Mouse (Mus musculus) limb, embryonic 14.5 days (tissue): ENCODE data around the gene Adgrl3. TPM values are rescaled to one million over a fixed set of nuclear protein-coding genes. Genes with fewer than 3 reads are reported as not detected.

Experiments used
- ATAC-seq: fragments of 200-750 bp; cut with Nextera tagmentation; 2 replicates; pipeline ENCODE4 v1.8.0; 2017; ENCODE audit warnings: low read depth, moderate number of reproducible peaks, moderate TSS enrichment; ENCODE audit not compliant: low FRiP score
- DNase-seq: peaks from one replicate; pipeline ENCODE4 v3.0.0-alpha.2; 2015; ENCODE audit warnings: low spot score
- H3K27ac ChIP-seq: fragments of 300-500 bp; sonication (generic); replicated peaks from 2 replicates; pipeline ENCODE4 v1.5.1; 2014; ENCODE audit warnings: low read depth, mild to moderate bottlenecking, low read length, moderate library complexity, mixed read lengths
- H3K27me3 ChIP-seq: fragments of 300-500 bp; sonication (generic); 2 replicates; pipeline ENCODE4 v1.6.1; 2014; ENCODE audit warnings: low read length, mixed read lengths; ENCODE audit not compliant: control insufficient read depth, insufficient read depth
- H3K36me3 ChIP-seq: fragments of 300-500 bp; sonication (generic); 2 replicates; pipeline ENCODE4 v1.6.1; 2014; ENCODE audit warnings: mild to moderate bottlenecking, low read length, moderate library complexity, mixed read lengths; ENCODE audit not compliant: control insufficient read depth, insufficient read depth
- H3K4me1 ChIP-seq: fragments of 300-500 bp; sonication (generic); 2 replicates; pipeline ENCODE4 v1.6.1; 2014; ENCODE audit warnings: antibody characterized with exemption, low read length, mixed read lengths; ENCODE audit not compliant: control insufficient read depth, insufficient read depth
- H3K4me2 ChIP-seq: fragments of 300-500 bp; sonication (generic); replicated peaks from 2 replicates; pipeline ENCODE4 v1.6.1; 2014; ENCODE audit warnings: low read depth, mild to moderate bottlenecking, low read length, moderate library complexity; ENCODE audit not compliant: severe bottlenecking
- H3K4me3 ChIP-seq: fragments of 300-500 bp; sonication (generic); replicated peaks from 2 replicates; pipeline ENCODE4 v1.5.1; 2014; ENCODE audit warnings: low read length
- H3K9ac ChIP-seq: fragments of 300-500 bp; sonication (generic); 2 replicates; pipeline ENCODE4 v1.6.1; 2014; ENCODE audit warnings: mild to moderate bottlenecking, low read depth, low read length, moderate library complexity; ENCODE audit not compliant: severe bottlenecking
- H3K9me3 ChIP-seq: fragments of 300-500 bp; sonication (generic); 2 replicates; pipeline ENCODE4 v1.6.1; 2016; ENCODE audit warnings: low read length; ENCODE audit not compliant: control insufficient read depth
- POLR2A ChIP-seq: fragments of 200-500 bp; IDR thresholded peaks from 2 replicates; pipeline ENCODE4 v1.8.0; 2012; ENCODE audit warnings: inconsistent platforms, mild to moderate bottlenecking, moderate library complexity, borderline replicate concordance; ENCODE audit not compliant: insufficient read depth, insufficient read length; ENCODE audit errors: extremely low read depth
- WGBS: fragments of 180-500 bp; shearing (Covaris S2); extraction: QIAGEN DNeasy Blood & Tissue Kit; methylation state at CpG from one replicate; pipeline ENCODE4 v1.1.7; 2014; 5-methylcytosine and 5-hydroxymethylcytosine counted together
- polyA plus RNA-seq, 2 experiments: library from polyadenylated mRNA; depleted of rRNA in 1 of 2; stranded (reverse) in 1 of 2; unstranded in 1 of 2; fragments of >200 nt; fragmentation: Nextera tagmentation in 1 of 2; extraction: Ambion mirVana in 1 of 2; gene quantifications; 2 replicates each; pipeline versions ENCODE4 v1.2.1 to v1.2.3; 2012 to 2014

Adgrl3 gene
- polyA plus RNA-seq, 2 experiments = 37.6 to 41.1 TPM

GRCm38 (mm10) chr5:81155791-81156190, 135.9 kb downstream of the Adgrl3 start:
- Histone ChIP-seq H3K9ac (no peak overlapping the region), H3K4me2 (no peak overlapping the region), H3K27me3 (no peaks in the 10 kb centered on the region), H3K9me3 (no peaks in the 10 kb centered on the region), H3K4me3 (no peak overlapping the region), H3K36me3 (no peaks in the 10 kb centered on the region), H3K4me1 (peaks cover 12% of the 10 kb centered on the region), H3K27ac (no peak overlapping the region)
- no peak for DNase-seq
- no peak for ATAC-seq
- no peak for TF ChIP-seq POLR2A
- WGBS = 62% methylated on average over 12 of the region's 12 CpGs

GRCm38 (mm10) chr5:81156281-81156680, 136.3 kb downstream of the Adgrl3 start:
- Histone ChIP-seq H3K27ac (no peak overlapping the region), H3K27me3 (no peaks in the 10 kb centered on the region), H3K9me3 (no peaks in the 10 kb centered on the region), H3K36me3 (no peaks in the 10 kb centered on the region), H3K4me1 (peaks cover 12% of the 10 kb centered on the region), H3K9ac (no peak overlapping the region), H3K4me3 (no peak overlapping the region), H3K4me2 (no peak overlapping the region)
- no peak for ATAC-seq
- DNase-seq = no peak
- TF ChIP-seq POLR2A = no peak
- 16% methylated on average over 2 of the region's 2 CpGs for WGBS

GRCm38 (mm10) chr5:81156796-81157195, 136.9 kb downstream of the Adgrl3 start:
- no peak for ATAC-seq
- Histone ChIP-seq H3K4me2 (no peak overlapping the region), H3K4me3 (no peak overlapping the region), H3K9me3 (no peaks in the 10 kb centered on the region), H3K9ac (no peak overlapping the region), H3K27ac (no peak overlapping the region), H3K4me1 (peaks cover 12% of the 10 kb centered on the region), H3K27me3 (no peaks in the 10 kb centered on the region), H3K36me3 (no peaks in the 10 kb centered on the region)
- no peak for DNase-seq
- TF ChIP-seq POLR2A = no peak
- 45% methylated on average over 5 of the region's 5 CpGs for WGBS

GRCm38 (mm10) chr5:81159013-81159412, 139.1 kb downstream of the Adgrl3 start:
- Histone ChIP-seq H3K4me3 (no peak overlapping the region), H3K9me3 (no peaks in the 10 kb centered on the region), H3K9ac (no peak overlapping the region), H3K36me3 (no peaks in the 10 kb centered on the region), H3K4me2 (no peak overlapping the region), H3K4me1 (peaks cover 12% of the 10 kb centered on the region), H3K27ac (no peak overlapping the region), H3K27me3 (no peaks in the 10 kb centered on the region)
- 88% methylated on average over 12 of the region's 12 CpGs for WGBS
- TF ChIP-seq POLR2A = no peak
- no peak for DNase-seq
- ATAC-seq = no peak

GRCm38 (mm10) chr5:81160431-81160830, 140.5 kb downstream of the Adgrl3 start:
- Histone ChIP-seq H3K9me3 (no peaks in the 10 kb centered on the region), H3K27ac (no peak overlapping the region), H3K4me1 (peaks cover 9% of the 10 kb centered on the region), H3K9ac (no peak overlapping the region), H3K36me3 (no peaks in the 10 kb centered on the region), H3K4me2 (no peak overlapping the region), H3K4me3 (no peak overlapping the region), H3K27me3 (no peaks in the 10 kb centered on the region)
- WGBS = 75% methylated on average over 6 of the region's 6 CpGs
- ATAC-seq (no peak), DNase-seq (no peak)
- no peak for TF ChIP-seq POLR2A
